Mouse (Mus musculus): ENCODE measurements around the gene Sema3f. TPM values are rescaled to one million over a fixed set of nuclear protein-coding genes. Genes with fewer than 3 reads are reported as not detected.

The Sema3f gene
- total RNA-seq, 2 experiments from 2014 or later: 14.7 to 16.5 TPM

DNA sequence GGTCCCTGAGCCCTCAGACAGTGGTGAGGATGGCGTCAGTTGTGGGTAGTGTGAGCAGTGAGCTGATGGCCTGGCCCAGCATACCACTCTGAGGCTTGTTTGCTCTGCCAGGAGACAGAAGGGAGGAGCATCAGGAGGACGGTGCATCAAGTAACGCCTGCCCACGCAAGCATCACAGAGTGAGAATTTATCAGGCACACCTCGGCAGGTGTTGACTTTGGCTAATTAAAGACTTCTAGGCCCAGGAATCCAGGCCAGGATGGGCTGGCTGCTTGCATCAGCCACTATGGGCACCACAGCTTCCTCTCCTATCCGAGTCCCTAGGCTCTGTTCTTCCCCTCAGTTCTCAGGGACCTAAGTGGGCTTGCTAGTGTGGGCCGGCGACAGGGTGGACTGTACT lies 47.9 kb downstream of the Sema3f start:
- DNase-seq: no peak

- no peak for DNase-seq
These were observed 49.5 kb downstream of the Sema3f start for GRCm38 (mm10) chr9:107660777-107661176.

GRCm38 (mm10) chr9:107659961-107660360 lies 50.3 kb downstream of the Sema3f start:
- no peak for DNase-seq

DNA sequence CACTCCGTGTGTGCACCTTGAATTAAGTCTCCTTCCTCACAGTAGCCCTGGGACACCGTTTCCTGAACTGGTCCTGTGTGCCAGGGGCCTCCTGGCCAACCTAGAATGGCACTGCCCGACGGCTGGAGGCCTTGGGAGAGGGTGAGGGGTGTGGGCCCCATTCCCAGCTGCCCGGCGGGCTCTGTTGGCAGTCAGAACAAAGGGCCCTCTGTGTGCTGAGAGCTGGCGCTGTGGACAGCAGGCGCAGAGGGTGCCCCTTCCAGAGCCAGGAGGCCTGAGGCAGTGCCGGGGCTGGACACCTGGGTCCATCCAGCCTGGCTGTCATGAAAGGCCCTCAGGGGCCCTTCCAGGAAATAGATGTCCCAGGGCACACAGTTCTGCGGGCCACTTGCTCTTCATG lies 50.7 kb downstream of the Sema3f start:
- no peak for DNase-seq

DNA sequence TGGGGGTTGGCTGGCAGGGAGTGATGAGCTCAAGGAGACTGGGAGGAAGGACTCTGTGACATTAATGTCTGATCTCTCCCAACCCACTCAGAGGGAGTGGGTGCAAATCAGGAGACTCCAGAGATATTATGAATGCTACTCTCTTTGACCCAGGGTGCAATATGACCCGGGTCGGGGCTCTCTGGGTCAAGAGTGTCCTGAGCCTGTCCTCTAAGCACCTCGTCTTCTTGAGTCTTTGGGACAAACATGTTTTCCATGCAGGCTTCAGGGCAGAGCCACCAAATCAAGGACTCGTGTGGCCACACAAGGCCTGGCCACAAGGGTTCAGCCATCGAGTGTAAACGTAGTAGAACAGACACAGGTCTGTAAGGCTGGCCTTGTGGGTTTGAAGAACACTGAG lies 52.2 kb downstream of the Sema3f start:
- no peak for DNase-seq

DNA sequence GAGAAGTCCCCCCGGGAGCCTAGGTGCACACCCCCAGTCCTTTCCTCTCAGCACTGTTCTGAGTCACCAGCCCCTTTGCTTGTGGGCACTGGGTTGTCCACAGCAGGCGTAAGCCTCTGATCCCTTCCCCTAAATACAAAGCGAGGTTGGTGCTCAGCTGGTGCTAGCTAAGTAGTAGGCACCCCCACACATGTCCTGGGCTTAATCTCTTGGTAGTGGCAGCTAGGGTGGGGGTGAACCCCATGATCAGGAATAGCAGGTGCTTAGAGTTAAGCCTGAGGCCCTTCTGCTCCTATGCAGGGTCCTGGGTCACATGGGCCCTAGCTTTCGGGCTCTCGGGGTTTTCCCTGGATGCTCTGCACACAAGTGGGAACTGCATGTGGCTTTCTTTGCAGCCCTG lies 53.1 kb downstream of the Sema3f start:
- no peak for DNase-seq

GRCm38 (mm10) chr9:107654585-107654984 lies 55.7 kb downstream of the Sema3f start:
- DNase-seq: no peak

DNA sequence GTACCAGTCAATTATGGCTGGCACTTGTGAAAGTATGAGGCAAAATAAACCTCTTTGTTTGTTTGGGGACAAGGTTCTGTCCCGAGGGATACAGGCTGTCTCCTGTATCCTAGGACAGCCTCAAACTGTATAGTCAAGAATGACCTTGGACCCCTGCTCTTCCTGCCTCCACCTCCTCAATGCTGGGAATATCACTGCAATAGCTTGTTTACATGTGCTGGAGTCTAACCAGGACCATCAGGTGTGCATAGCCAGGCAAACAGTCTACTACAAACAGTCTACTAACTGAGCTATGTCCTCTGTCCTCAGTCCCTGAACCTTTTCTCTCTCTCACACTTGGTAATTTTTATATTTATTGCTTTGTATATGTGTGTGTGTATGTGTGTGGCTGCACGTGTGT lies 56.8 kb downstream of the Sema3f start:
- DNase-seq: no peak

- DNase-seq: no peak
These were observed 59.4 kb downstream of the Sema3f start for GRCm38 (mm10) chr9:107650708-107651481.

GRCm38 (mm10) chr9:107650225-107650624 lies 60.0 kb downstream of the Sema3f start:
- no peak for DNase-seq

- DNase-seq: no peak
These were observed 61.5 kb downstream of the Sema3f start for GRCm38 (mm10) chr9:107648767-107649166.

- DNase-seq: no peak
These were observed 63.3 kb downstream of the Sema3f start for GRCm38 (mm10) chr9:107646975-107647374.

DNA sequence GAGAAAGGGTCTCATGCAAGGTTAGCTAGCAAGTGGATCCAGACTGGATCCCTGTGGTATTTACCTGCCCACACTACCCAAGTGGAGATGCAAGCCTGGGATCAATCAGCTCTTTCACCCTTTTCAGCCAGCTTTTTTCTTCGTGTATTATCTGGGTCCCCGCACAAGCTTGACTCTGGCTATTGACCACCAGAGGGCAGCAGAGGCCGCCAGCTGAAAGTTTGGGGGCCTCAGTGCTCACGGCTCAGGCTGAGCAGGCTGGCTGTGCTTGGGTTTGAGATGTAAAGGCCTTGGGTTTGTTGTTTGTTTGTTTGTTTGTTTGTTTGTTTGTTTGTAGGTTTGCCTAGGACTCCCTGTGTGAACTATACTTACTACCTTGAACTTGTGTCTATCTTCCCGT lies 64.7 kb downstream of the Sema3f start:
- DNase-seq: peak; percentile 75 to 88

GRCm38 (mm10) chr9:107645153-107645510 lies 65.1 kb downstream of the Sema3f start:
- peak in 1 of 2 experiments; percentile 39 for DNase-seq

DNA sequence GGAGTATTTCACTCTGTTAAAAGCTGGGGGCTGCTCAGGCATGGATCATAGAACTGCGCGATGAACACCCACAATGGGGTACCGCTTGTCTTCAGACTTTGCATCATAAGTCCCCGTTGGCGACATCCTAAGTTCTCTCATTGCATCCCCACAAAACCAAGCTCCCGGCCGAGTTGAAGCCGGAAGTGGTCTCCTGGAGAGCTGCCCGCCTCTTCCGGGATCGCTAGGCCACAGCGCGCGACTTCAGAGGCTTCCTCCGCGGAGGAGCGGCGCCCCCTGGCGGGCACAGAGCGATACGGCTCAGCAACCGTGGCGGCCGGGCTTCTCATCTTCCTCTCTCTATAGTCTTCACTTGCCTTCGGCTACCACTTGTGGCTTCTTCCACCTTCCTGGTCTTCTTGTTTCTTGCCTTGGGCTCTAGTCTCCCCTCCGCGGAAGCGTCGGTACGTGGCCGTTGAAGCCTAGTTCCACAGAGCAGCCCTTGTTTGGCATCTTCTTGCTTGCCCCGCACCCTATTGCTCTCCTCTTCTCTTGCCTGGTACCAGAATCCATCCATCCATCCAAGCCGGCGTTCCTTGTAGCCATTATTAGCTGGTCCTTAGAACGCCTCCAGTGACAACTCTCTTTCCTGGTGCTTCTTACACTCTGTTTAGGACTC lies 65.7 kb downstream of the Sema3f start:
- DNase-seq: peak; percentile 91 to 95

DNA sequence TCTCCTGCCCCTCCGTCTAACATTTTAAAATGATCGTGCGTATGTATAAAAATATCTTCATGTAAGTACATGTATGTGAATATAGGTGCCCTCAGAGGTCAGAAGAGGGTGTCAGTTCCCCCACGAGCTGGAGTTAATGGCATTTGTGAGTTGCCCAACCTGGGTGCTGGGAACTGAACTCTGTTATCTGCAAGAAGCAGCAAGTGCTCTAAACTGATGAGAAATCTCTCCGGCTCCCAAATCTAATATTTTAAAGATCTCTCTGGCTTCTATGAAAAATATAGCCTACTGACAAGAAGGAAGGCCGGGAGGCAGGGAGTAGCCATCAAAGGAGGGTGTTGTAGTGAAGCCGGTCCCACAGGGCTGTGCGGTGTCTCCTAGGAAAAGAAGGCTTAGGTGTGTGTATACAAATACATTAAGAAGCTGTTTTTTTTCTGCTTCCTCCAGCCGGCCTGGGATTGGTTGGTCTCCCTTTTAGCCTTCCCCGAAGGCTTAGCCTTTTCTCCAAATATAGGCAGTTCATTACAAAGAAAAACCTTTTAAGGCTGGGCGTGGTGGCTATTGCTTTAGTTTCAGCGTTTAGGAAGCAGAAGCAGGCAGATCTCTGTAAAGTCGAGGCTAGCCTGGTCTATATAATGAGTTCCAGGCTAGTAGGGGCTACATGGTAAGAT lies 66.6 kb downstream of the Sema3f start:
- no peak for DNase-seq

- no peak for DNase-seq
These were observed 68.6 kb downstream of the Sema3f start for GRCm38 (mm10) chr9:107641666-107642065.

DNA sequence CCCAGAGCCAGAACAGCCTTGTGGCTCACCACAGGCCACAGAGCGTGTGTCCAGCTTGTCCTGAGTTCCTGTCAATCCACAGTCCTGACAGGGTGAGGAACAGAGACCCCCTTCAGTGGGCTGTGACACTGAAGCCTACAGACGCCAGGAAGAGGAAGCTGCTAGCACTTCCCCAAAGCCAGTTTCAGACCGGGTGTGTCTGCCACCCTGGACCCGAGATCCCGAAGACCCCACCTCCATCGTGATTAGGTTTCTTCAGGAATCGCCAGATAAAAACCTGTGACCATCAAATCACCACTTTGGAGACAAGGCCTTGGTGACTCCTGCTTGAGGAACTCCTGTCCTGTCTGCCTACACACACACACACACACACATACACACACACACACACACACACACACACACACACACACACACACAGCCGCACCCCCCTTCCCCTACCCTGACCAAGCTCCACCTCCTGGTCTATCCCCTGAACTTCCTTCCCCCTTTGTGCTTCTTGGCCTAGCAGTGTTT lies 70.0 kb downstream of the Sema3f start:
- peak; percentile 48 to 72 for DNase-seq

DNA sequence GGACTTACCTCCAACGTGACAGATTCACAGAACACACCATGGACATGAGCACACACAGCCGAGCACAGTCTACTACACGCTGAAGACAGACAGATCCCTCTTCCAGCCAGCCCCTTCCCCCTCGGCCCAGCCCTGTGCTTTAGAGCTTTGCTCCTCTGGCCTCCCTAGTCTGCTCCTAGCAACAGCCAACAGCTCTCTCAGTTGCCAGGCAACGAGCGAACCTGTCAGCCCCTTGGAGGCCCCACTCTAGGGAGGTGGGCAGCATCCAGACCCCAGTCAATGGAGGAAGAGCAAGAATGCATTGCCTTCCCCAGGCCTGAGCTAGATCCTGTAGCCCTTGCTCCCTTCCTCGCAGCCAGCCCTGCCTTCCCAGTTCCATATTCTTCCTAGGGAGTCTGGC lies 73.2 kb downstream of the Sema3f start:
- DNase-seq: no peak

DNA sequence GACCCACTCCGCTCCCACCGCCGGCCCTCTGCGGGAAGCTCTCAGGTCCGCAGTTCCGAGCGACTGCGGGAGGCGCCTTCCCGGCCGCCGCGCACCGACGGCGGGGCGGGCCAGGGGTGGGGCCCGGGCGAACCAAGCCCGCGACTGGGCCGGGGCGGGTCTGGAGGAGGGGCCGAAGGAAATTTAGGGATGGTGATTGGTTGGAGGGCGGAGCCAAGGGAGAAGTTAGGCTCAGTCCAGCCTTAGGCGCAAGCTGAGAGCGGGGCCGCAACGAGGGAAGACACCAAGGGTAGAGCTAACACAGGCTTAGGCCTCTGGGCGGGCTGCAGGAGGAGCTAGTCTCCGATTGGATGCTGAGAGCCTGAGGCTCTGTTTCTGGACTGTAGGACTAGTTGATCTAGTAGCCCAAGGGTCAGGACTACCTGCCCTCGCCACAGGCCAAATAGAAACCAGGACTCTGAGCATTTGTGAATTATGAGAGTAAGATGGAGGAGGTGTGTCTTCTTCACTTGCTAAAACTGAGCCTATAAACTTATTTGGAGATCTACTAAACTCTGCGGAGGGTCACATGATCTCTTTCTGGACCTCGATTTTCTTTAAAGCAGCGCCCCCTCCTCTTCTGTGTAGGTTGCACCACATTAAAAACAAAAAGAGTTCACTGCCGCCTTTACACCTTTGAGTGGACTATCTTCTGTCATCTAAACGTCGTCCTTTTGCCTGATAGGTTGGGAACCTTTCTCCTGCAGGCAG lies 74.8 kb downstream of the Sema3f start, which contains the start of gene Gnai2:
Gene Gnai2, minus strand, starts transcription at position 89 of the 750 bp plus-strand sequence.
- peak; percentile 98 to 99 for DNase-seq

GRCm38 (mm10) chr9:107634406-107635278 lies 75.6 kb downstream of the Sema3f start:
- peak in 1 of 2 experiments; percentile 46 for DNase-seq
